Mouse (Mus musculus) cortical plate, adult 2 months (tissue): ENCODE results near the gene Taok2.
A peak's percentile ranks its signal among the peaks of the same experiment; 100 is the strongest.

Experiments
- CTCF ChIP-seq: fragments of 200-500 bp; IDR thresholded peaks from 2 replicates; pipeline ENCODE4 v1.5.1; 2011; ENCODE audit warnings: mild to moderate bottlenecking, control low read depth, low read length; ENCODE audit not compliant: insufficient read depth; ENCODE audit errors: extremely low read depth
- POLR2A ChIP-seq: fragments of 200-500 bp; IDR thresholded peaks from 2 replicates; pipeline ENCODE4 v1.6.1; 2011; ENCODE audit warnings: mild to moderate bottlenecking, low read length, control low read depth; ENCODE audit not compliant: insufficient read depth; ENCODE audit errors: extremely low read depth

GRCm38 (mm10) chr7:126823202-126823711, 61.2 kb downstream of the Taok2 start:
- TF ChIP-seq CTCF (no peak), POLR2A (peak; percentile 71; the same call in 1 of the 2 replicates)
